Mouse (Mus musculus): ENCODE results near the gene Ceacam14. TPM values are rescaled to one million over a fixed set of nuclear protein-coding genes. Genes with fewer than 3 reads are reported as not detected.

Ceacam14 gene
- polyA plus RNA-seq (2021; fragmentation: Nextera tagmentation) = not detected in 2 replicates
- long read RNA-seq, experiment 1 = 0 reads
- long read RNA-seq, experiment 2 = 0 reads

DNA sequence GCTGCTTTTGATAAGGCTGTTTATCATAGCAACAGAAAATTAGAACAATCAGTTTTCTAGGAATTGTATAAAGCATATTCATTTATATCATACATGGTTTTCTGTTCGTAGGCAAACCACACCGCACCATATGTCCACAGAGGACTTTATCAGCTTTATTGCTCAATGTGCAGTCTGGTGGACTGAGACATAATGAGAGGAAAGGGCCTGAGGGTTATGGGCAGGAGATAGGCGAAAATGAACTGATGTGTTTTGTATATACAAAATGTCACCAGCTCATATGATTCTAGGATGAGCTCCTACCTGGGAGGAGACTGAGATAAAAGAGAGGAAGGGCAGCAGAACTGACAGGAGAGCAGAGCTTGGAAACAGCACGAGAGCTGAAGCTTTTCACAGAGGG is at the start of gene Ceacam14:
Ceacam14 (plus strand) TSS at position 301 of the 400 bp plus-strand sequence.

Other genes with a start within 250 kb of the Ceacam14 start
- gene Ceacam5, start 99.4 kb upstream of the Ceacam14 start, polyA plus RNA-seq (2021; fragmentation: Nextera tagmentation) = not detected in 2 replicates
- gene Gm5155, start 59.1 kb downstream of the Ceacam14 start, polyA plus RNA-seq (2021; fragmentation: Nextera tagmentation) = not detected in 2 replicates
- not detected in 2 replicates for gene Ceacam11, start 159.5 kb downstream of the Ceacam14 start, polyA plus RNA-seq (2021; fragmentation: Nextera tagmentation)
- gene Ceacam13, start 197.3 kb downstream of the Ceacam14 start, polyA plus RNA-seq (2021; fragmentation: Nextera tagmentation) = not detected in 2 replicates

Measured in layer of hippocampus, adult 6 months (tissue).